Mouse (Mus musculus) adrenal gland (tissue): ENCODE measurements around the gene Duox2.

Experiments used
- intact Hi-C: fragments of 180-260 bp; cut with DNase I; formaldehyde crosslinking; loops from one replicate; pipeline ENCODE4 v1.15.1; 2025

Gene Duox2

GRCm38 (mm10) chr2:122302574-122303241 lies 4.5 kb upstream of the Duox2 start:
- intact Hi-C loops = loop anchor here (2.0 kb wide), 1 partner anchor 108 kb away; no protein-coding TSS in a partner anchor

DNA sequence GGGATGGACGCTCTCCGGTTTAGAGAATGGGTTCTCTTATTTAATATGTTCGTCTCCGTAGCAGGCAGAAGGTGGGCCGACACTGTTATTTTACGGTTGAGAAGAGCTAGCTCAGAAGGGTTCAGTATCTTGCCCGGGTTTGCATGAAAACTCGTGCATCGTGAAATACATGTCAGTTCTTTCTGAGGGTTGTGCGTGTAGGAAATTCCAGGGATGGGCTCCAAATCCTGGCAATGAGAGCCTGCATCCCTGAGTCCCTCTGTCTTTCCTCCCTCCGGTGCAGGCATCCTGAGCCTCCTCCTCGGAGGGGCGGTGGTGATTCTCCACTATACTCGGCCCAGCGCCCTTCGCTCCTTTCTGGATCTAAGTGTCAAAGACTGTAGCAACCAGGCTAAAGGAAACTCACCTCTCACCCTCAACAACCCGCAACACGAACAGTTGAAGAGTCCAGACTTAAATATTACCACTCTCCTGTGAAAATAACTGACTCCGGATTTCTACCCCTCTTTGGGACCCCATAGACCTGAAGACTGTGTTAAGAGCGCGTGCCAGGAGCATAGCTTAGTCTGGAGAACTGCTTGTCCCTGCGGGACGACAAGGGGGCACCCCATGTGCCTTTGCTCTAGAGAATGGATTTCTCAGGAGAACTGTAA lies 3.8 kb upstream of the Duox2 start:
- intact Hi-C loops = loop anchor here (2.0 kb wide), 1 partner anchor 107 kb away; no protein-coding TSS in a partner anchor

- intact Hi-C loops = no loop called here
These were observed 3.1 kb upstream of the Duox2 start for GRCm38 (mm10) chr2:122301081-122301920.

DNA sequence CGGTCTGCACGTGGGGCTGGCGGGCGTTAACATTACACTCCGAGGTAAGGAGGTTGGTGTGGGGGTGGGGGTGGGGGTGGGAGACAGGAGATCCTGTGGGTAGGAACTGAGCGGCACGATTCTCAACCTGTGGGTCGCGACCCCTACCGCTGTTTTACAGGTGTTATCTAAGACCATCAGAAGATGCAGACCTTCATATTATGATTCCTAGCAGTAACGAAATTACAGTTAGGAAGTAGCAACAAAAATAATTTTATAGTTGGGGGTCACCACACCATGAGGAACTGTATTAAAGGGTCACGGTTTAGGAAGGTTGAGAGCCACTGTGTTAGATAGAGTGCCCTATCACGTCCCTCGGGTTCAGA lies 2.4 kb upstream of the Duox2 start:
- intact Hi-C loops = no loop called here

- intact Hi-C loops = no loop called here
These were observed 1.8 kb upstream of the Duox2 start for GRCm38 (mm10) chr2:122299911-122300655.

GRCm38 (mm10) chr2:122298596-122299490 lies 594 bp upstream of the Duox2 start, which contains the start of gene Duoxa2:
Duoxa2 (plus strand) TSS chr2:122298900.
- intact Hi-C loops = no loop called here

DNA sequence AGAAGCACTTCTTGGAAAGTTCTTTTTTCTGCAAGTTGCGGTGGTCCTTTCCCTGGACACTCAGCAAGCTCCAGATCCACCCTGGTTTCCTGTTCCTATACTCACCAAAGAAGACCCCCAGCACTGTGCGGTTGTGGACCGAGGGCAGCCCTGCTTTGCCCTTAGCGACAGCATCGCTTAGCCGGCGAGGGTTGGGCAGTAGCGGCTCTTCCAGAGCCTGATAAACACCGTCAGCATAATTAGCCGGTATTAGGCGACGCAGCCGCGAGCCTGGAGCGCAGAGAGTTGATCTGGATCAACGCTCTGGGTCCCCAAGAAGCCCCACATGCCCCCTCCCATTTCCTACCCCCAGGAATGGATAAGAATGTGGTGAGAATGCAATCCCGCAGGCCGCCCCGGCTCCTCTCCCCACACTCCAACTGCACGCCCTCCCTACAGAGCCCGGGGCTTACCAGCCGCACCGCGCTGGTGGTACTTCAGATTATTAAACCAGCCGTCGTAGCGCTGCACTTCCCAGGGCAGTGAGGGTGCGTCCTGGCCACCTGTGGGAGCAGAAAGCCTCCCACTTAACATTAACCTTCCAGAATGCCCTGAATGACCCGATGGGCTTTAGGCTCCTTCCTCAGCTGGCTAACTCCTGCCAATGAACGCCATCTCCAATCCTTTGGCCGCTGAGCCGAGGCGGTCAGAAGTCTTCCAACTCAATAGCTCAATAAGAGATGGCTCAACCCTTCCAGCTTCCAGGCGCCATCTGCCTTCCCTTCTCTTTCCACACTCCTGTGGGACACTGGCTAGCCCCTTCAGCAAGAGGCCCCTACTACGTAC lies 766 bp downstream of the Duox2 start:
- intact Hi-C loops = no loop called here

- intact Hi-C loops = no loop called here
These were observed 3.3 kb downstream of the Duox2 start for GRCm38 (mm10) chr2:122294916-122295315.

- intact Hi-C loops = no loop called here
These were observed 12.1 kb downstream of the Duox2 start for GRCm38 (mm10) chr2:122286137-122286536.

GRCm38 (mm10) chr2:122284091-122284490 lies 14.2 kb downstream of the Duox2 start:
- intact Hi-C loops = no loop called here

- intact Hi-C loops = no loop called here
These were observed 19.5 kb downstream of the Duox2 start for GRCm38 (mm10) chr2:122278769-122279168.

DNA sequence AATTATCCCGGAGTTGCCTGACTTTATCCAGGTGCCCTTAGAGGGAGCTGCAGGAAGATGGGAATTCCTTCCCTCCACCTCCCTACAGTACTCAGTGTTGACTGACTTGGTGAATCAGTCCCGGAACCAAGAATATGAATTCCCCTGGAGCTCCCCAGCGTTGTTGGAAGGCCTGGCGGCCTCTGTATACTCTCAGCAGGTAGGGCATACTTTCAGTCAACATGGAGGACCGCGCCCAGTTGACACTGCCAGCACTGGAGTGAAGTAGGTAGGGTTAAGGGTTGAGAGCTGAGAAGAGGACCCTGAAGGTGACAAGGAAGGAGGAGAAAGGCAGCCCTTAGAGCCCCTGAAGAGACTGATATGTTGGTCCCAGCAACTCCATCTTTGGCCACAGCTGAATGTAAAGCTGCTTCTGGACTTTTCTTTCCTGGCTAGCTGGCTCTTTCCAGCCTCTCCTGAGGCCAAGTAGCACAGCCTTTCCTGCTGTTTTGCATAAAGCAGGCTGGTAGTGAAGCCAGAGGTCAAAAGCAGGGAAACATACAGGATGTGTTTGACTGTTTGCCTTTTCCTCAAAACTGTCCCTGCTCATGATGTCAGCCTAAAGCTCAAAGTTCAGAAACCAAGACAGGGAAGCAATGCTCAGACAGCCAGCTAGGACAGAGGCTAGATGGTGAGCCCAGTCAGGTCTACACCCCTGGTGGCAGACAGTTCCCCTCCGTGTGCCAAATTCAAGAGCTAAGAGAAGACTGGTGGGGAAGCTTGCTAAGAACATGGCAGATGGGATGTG lies 31.6 kb downstream of the Duox2 start:
- intact Hi-C loops = no loop called here

- intact Hi-C loops = no loop called here
These were observed 33.6 kb downstream of the Duox2 start for GRCm38 (mm10) chr2:122264690-122265089.

- intact Hi-C loops = no loop called here
These were observed 37.5 kb downstream of the Duox2 start for GRCm38 (mm10) chr2:122260729-122261128.

DNA sequence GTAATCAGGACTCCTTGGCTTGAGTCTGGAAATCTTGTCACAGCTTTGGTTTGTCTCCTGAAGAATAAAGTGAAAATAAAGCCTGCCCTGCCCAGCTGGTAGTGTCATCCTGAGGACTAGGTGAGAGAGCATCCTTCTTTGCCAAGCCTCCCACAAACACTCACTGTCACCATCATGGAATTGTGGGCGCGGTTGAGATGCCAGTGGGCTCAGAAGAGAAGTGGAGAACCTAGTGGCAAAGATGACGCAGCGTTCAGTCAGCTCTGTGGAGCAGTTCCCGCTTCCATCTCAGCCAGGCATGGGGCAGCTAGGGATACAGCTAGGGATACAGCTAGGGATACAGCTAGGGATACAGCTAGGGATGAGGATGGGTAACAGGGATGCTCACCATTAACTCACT lies 42.3 kb downstream of the Duox2 start:
- intact Hi-C loops = no loop called here

DNA sequence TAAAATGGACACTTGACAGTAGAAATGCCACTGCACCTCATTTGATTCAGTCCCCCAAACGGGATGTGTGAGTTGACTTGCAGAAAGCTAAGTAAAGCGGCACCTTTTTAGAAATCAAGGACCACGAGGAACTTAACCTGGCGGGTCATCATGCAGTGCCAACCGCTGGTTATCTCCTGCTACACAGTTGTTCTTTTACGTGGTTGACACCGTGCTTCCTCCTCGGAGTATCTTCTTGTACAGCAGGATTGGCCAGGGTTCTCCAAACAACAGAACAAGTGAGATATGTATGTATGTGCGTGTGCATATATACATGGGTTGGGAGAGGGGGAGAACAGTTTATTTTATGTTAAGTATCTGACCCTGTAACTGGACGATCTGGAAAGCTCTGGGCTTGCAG lies 50.5 kb downstream of the Duox2 start:
- intact Hi-C loops = loop anchor here (10.0 kb wide), 1 partner anchor 173 kb away; no protein-coding TSS in a partner anchor

DNA sequence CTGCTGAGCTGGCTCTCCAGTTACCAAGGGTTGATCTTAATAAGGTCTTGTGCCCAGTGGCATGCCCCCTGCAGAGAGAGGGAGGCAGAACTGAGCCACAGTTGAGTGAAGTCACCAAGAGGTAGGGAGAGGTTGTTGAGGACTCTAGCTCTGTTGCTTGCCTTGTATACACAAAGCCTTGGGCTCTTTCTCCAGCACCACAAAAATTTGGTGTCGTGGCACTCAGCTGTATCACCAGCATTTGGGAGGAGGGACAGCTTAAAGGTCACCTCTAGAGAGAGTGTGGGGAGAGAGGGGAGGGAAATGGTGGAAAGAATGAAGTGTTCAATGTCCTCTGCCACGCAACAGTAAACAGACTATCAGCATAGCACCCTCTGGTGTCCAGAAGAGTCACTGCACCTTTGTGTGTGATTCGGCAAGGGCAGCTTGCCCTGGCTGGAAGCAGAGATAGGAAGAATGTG lies 54.5 kb downstream of the Duox2 start:
- intact Hi-C loops = loop anchor here (5.0 to 10.0 kb wide), 3 partner anchors 51 to 169 kb away; no protein-coding TSS in a partner anchor

DNA sequence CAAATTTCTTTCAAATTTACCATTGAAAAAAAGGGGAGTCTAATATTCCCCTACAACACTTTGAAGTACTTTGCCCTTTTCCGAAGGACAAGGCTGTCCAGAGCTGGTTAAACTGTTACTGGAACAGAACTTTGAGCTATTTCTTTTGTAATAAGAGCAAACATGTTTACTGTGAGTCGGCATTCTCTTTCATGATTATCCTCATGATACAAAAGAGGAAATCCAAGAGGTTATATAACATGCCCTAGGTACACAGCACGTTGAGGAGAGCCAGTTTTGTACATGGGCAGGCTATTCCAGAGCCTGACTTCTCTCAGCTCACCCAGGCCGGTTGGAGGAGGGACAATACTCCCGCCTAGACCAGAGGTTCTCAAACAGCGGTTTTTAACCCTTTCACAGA lies 56.3 kb downstream of the Duox2 start:
- intact Hi-C loops = loop anchor here (5.0 to 10.0 kb wide), 3 partner anchors 50 to 167 kb away; no protein-coding TSS in a partner anchor
